Mouse (Mus musculus) 3T3-L1 (cell line): ENCODE measurements around the gene Erlin1.

Experiments
- DNase-seq: peaks from one replicate; pipeline ENCODE4 v3.0.0-alpha.2; 2015; ENCODE audit warnings: low read depth, low spot score

Gene Erlin1

GRCm38 (mm10) chr19:44063773-44064172 is 5.8 kb downstream of the Erlin1 start:
- DNase-seq: no peak

GRCm38 (mm10) chr19:44060226-44060625 is 9.4 kb downstream of the Erlin1 start:
- DNase-seq: peak; percentile 69

GRCm38 (mm10) chr19:44055173-44055826 is 14.3 kb downstream of the Erlin1 start:
- DNase-seq: no peak

GRCm38 (mm10) chr19:44050388-44050787 is 19.2 kb downstream of the Erlin1 start:
- no peak for DNase-seq

- DNase-seq: no peak
Observed at GRCm38 (mm10) chr19:44049282-44049681, 20.3 kb downstream of the Erlin1 start.

- no peak for DNase-seq
Observed at GRCm38 (mm10) chr19:44045847-44046246, 23.7 kb downstream of the Erlin1 start.

- DNase-seq: no peak
Observed at GRCm38 (mm10) chr19:44042121-44042520, 27.5 kb downstream of the Erlin1 start.

GRCm38 (mm10) chr19:44033396-44033795 is 36.2 kb downstream of the Erlin1 start:
- no peak for DNase-seq

- DNase-seq: no peak
Observed at GRCm38 (mm10) chr19:44032046-44032744, 37.4 kb downstream of the Erlin1 start.

GRCm38 (mm10) chr19:44030024-44030423 is 39.6 kb downstream of the Erlin1 start:
- no peak for DNase-seq

- no peak for DNase-seq
Observed at GRCm38 (mm10) chr19:44028972-44029371, 40.6 kb downstream of the Erlin1 start, which contains the start of gene Cyp2c23. Gene Cyp2c23, minus strand, starts transcription at chr19:44029208.

- no peak for DNase-seq
Observed at GRCm38 (mm10) chr19:44026956-44027530, 42.5 kb downstream of the Erlin1 start.

- no peak for DNase-seq
Observed at GRCm38 (mm10) chr19:44024921-44025585, 44.5 kb downstream of the Erlin1 start.

GRCm38 (mm10) chr19:44023066-44023465 is 46.5 kb downstream of the Erlin1 start:
- peak; percentile 15 for DNase-seq

- DNase-seq: peak; percentile 89
Observed at GRCm38 (mm10) chr19:44021502-44021901, 48.1 kb downstream of the Erlin1 start.

- no peak for DNase-seq
Observed at GRCm38 (mm10) chr19:44019739-44020138, 49.8 kb downstream of the Erlin1 start.

- DNase-seq: no peak
Observed at GRCm38 (mm10) chr19:44013862-44014261, 55.7 kb downstream of the Erlin1 start.

- no peak for DNase-seq
Observed at GRCm38 (mm10) chr19:44008784-44009183, 60.8 kb downstream of the Erlin1 start.

- DNase-seq: peak; percentile 29
Observed at GRCm38 (mm10) chr19:44007186-44007585, 62.4 kb downstream of the Erlin1 start.

- DNase-seq: no peak
Observed at GRCm38 (mm10) chr19:44005025-44005424, 64.6 kb downstream of the Erlin1 start.

- DNase-seq: no peak
Observed at GRCm38 (mm10) chr19:44004261-44004660, 65.3 kb downstream of the Erlin1 start.

- DNase-seq: no peak
Observed at GRCm38 (mm10) chr19:44000720-44001119, 68.9 kb downstream of the Erlin1 start.
